Comparison of ENCODE assay signal across 8 mouse cellular contexts in genomic region chrX:162761716-162762395, GRCm38 (mm10). TPM values are rescaled to one million over a fixed set of nuclear protein-coding genes. Genes with fewer than 3 reads are reported as not detected.
DNase-seq lines count a peak whose midpoint lies in the region; ATAC-seq and TF ChIP-seq lines count a peak whose summit lies in the region.

No protein-coding gene starts in this region.

- ATAC-seq in erythroblast, adult 5-6 weeks (replicated peaks; ENCODE audit: low FRiP score, poor library complexity, severe bottlenecking): no peak
- ATAC-seq in forebrain, embryonic 15.5 days (replicated peaks): no peak
- ATAC-seq in limb, embryonic 15.5 days (ENCODE audit: insufficient number of reproducible peaks, low FRiP score, low TSS enrichment, low read depth): no peak
- ATAC-seq in monocyte, adult 5-6 weeks (replicated peaks; ENCODE audit: insufficient number of reproducible peaks, low FRiP score, low TSS enrichment, poor library complexity, severe bottlenecking): no peak

- peak overlapping the region; percentile 48 for H3K4me2 ChIP-seq in forebrain, embryonic 15.5 days (replicated peaks)
- H3K4me2 ChIP-seq in limb, embryonic 15.5 days: peak overlapping the region; percentile 40

- H3K4me3 ChIP-seq in erythroblast, embryonic 14.5 days (replicated peaks): peak overlapping the region; percentile 75
- H3K4me3 ChIP-seq in E14TG2a.4 (replicated peaks; ENCODE audit: low read length): peak overlapping the region; percentile 86
- H3K4me3 ChIP-seq in forebrain, embryonic 15.5 days: peak overlapping the region; percentile 75
- H3K4me3 ChIP-seq in limb, embryonic 15.5 days: peak overlapping the region; percentile 64

- H3K9ac ChIP-seq in forebrain, embryonic 15.5 days (replicated peaks): peak overlapping the region; percentile 67; the same call in 1 of the 2 replicates
- H3K9ac ChIP-seq in limb, embryonic 15.5 days: no peak overlapping the region

- 38% methylated on average over 9 of the region's 9 CpGs for WGBS in forebrain, embryonic 15.5 days
- 32% methylated on average over 9 of the region's 9 CpGs for WGBS in limb, embryonic 15.5 days

- peaks cover 10% of the 10 kb centered on the region for H3K9me3 ChIP-seq in erythroblast, embryonic 14.5 days (ENCODE audit: control insufficient read depth, low read length)
- H3K9me3 ChIP-seq in E14TG2a.4 (ENCODE audit: low read length): no peaks in the 10 kb centered on the region
- no peaks in the 10 kb centered on the region for H3K9me3 ChIP-seq in forebrain, embryonic 15.5 days
- no peaks in the 10 kb centered on the region for H3K9me3 ChIP-seq in limb, embryonic 15.5 days

- peaks cover 37% of the 10 kb centered on the region for H3K36me3 ChIP-seq in erythroblast, embryonic 14.5 days (ENCODE audit: control insufficient read depth)
- H3K36me3 ChIP-seq in E14TG2a.4 (ENCODE audit: insufficient read depth, low read length): peaks cover 39% of the 10 kb centered on the region
- H3K36me3 ChIP-seq in forebrain, embryonic 15.5 days: no peaks in the 10 kb centered on the region
- no peaks in the 10 kb centered on the region for H3K36me3 ChIP-seq in limb, embryonic 15.5 days

- no peak overlapping the region for H3K27ac ChIP-seq in forebrain, embryonic 15.5 days (replicated peaks)
- H3K27ac ChIP-seq in limb, embryonic 15.5 days: no peak overlapping the region

- H3K4me1 ChIP-seq in erythroblast, embryonic 14.5 days (ENCODE audit: control insufficient read depth): peaks cover 14% of the 10 kb centered on the region
- peaks cover 38% of the 10 kb centered on the region for H3K4me1 ChIP-seq in E14TG2a.4 (replicated peaks; ENCODE audit: low read depth, low read length)
- peaks cover 17% of the 10 kb centered on the region for H3K4me1 ChIP-seq in forebrain, embryonic 15.5 days
- H3K4me1 ChIP-seq in limb, embryonic 15.5 days: peaks cover 4% of the 10 kb centered on the region; the same call in 1 of the 2 replicates

- no peak for TF ChIP-seq CTCF in E14TG2a.4 (conservative IDR thresholded peaks at IDR 0.05; ENCODE audit: low read length)

- no peaks in the 10 kb centered on the region for H3K27me3 ChIP-seq in erythroblast, embryonic 14.5 days (ENCODE audit: control insufficient read depth)
- H3K27me3 ChIP-seq in E14TG2a.4 (ENCODE audit: insufficient read depth, low read length): peaks cover 7% of the 10 kb centered on the region; the same call in 1 of the 2 replicates
- H3K27me3 ChIP-seq in forebrain, embryonic 15.5 days: no peaks in the 10 kb centered on the region
- H3K27me3 ChIP-seq in limb, embryonic 15.5 days: no peaks in the 10 kb centered on the region

- no peak for DNase-seq in cerebellum, postnatal 36 days
- no peak for DNase-seq in layer of hippocampus, adult 8-10 months (ENCODE audit: low spot score in 2 of 2)

RNA-seq across cellular contexts. Expression of gene Rbbp7, which starts 1.7 kb away (rescaled TPM):
- 4.7 and 6.8 TPM in 2 replicates for polyA plus RNA-seq in erythroblast, embryonic 14.5 days (2012)
- total RNA-seq in erythroblast, adult 5-6 weeks (2015; ENCODE audit: low replicate concordance): 63.5 and 86.1 TPM in 2 replicates
- total RNA-seq in erythroblast, adult 5-6 weeks (2017; ENCODE audit: low replicate concordance): 42.3 and 53.1 TPM in 2 replicates
- 229 and 233 TPM in 2 replicates for polyA plus RNA-seq in forebrain, embryonic 15.5 days (2015; fragmentation: Nextera tagmentation; extraction: Ambion mirVana)
- 468 and 499 TPM in 2 replicates for polyA plus RNA-seq in limb, embryonic 15.5 days (2015; fragmentation: Nextera tagmentation; extraction: Ambion mirVana)
- 77.8 to 130 TPM (median 129 TPM) in 3 replicates for total RNA-seq in monocyte, adult 5-6 weeks (2017)
- 100 to 1,000 TPM; 148 to 170 (median 161) TPM for total RNA-seq in layer of hippocampus, adult 8-10 months (2022)
